Mouse (Mus musculus) megakaryocyte, embryonic 14.5 days (primary cell): ENCODE measurements at regions not wholly inside any gene's neighbourhood (a gene's known extent, or its start where the extent isn't known, plus 50 kb on each side); places are given as distances from the start of the nearest gene placed in this dataset.

Experiments
- FLI1 ChIP-seq: IDR thresholded peaks from 2 replicates; pipeline ENCODE4 v1.6.1; 2012; ENCODE audit warnings: low read length, inconsistent platforms, mixed read lengths
- GATA1 ChIP-seq: IDR thresholded peaks from 3 replicates; pipeline ENCODE4 v1.6.1; 2012; ENCODE audit warnings: mixed read lengths, low read length, inconsistent platforms, borderline replicate concordance

- no peak for TF ChIP-seq FLI1
- no peak for TF ChIP-seq GATA1
Observed at GRCm38 (mm10) chrX:130549275-130549674, 799.7 kb downstream of the Diaph2 start.
